Mouse (Mus musculus): ENCODE data around the gene Sdc1. TPM values are rescaled to one million over a fixed set of nuclear protein-coding genes. Genes with fewer than 3 reads are reported as not detected.

Sdc1 gene
- polyA plus RNA-seq, 1 experiment from 2014 or later = 18.1 TPM

DNA sequence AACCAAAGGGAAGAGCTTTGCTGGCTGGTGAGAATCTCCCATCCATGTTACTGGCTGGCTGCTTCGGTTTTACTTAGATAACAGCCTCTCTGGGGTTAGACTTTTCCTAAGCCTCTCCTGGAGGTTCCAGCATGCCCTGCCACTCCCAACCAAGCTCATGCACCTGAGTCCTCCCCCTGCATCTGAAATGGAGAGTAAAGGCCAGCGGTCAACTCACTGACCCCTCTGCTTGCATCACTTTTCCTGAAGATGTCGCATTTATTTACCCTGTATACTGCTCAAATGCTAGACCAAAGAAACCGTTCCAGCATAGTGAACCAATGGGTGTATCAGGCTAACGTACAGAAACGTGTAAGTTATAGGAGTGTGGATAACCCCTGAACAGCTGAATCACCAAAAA lies 38.5 kb downstream of the Sdc1 start:
- no peaks in the 10 kb centered on the region for H3K4me1 ChIP-seq (replicated peaks)
- no peak overlapping the region for H3K4me3 ChIP-seq
- no peaks in the 10 kb centered on the region for H3K36me3 ChIP-seq
- no peak overlapping the region for H3K27ac ChIP-seq (replicated peaks)
- 93% methylated on average over 6 of the region's 6 CpGs for WGBS
- H3K9me3 ChIP-seq = no peaks in the 10 kb centered on the region
- no peaks in the 10 kb centered on the region for H3K27me3 ChIP-seq
- ATAC-seq (ENCODE audit: low FRiP score, low read depth) = no peak
- no peak overlapping the region for H3K4me2 ChIP-seq
- no peak overlapping the region for H3K9ac ChIP-seq

DNA sequence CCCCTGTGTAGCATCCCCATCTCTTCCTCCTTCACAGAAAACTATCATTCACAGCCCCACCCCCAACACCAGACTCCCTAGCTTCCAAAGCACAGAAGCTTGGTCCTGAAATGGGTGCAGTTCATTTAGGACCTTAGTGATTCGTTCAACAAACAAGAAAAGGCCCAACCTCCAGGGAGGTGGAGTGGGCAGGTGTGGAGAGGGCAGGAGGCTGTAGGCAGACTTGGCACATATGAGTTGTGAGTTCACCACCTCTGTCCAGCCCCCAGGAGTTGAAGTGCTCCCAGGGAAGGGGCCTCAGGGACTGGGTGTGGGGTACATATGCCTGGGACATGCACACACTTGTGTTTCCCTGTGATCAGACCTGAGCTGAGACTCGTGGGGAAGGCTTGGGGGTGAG lies 39.8 kb downstream of the Sdc1 start:
- WGBS = 68% methylated on average over 2 of the region's 2 CpGs
- no peaks in the 10 kb centered on the region for H3K9me3 ChIP-seq

DNA sequence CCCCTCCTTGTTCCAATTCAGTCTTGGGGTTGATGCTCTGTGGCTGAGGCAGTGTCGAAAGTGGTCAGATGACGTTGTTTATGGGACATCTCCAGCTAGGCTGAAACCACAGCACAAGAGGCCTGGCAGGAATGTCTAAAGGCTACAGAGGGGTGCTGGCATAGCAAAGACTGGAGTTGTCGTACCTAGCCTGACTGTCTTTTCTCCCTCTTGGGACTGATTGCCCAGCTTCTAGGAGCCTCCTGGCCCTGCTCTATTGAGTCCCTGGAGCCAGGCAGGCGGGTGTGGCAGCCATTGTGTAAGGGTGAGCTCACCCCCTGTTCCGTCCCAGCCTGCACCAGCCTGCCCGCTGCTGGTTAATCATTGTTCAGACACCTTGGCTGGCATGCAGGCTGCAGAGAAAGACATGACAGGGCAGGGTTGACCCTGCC lies 40.3 kb downstream of the Sdc1 start:
- 52% methylated on average over 6 of the region's 6 CpGs for WGBS
- no peaks in the 10 kb centered on the region for H3K4me1 ChIP-seq (replicated peaks)
- no peak overlapping the region for H3K27ac ChIP-seq (replicated peaks)
- H3K4me2 ChIP-seq = no peak overlapping the region
- H3K27me3 ChIP-seq = no peaks in the 10 kb centered on the region
- no peaks in the 10 kb centered on the region for H3K9me3 ChIP-seq
- no peaks in the 10 kb centered on the region for H3K36me3 ChIP-seq
- no peak for ATAC-seq (ENCODE audit: low FRiP score, low read depth)
- no peak overlapping the region for H3K9ac ChIP-seq
- H3K4me3 ChIP-seq = no peak overlapping the region

More for the DNA sequence above, 39.8 kb downstream of the Sdc1 start:
- no peaks in the 10 kb centered on the region for H3K4me1 ChIP-seq (replicated peaks)
- no peak overlapping the region for H3K4me2 ChIP-seq
- no peak for ATAC-seq (ENCODE audit: low FRiP score, low read depth)
- H3K27me3 ChIP-seq = no peaks in the 10 kb centered on the region
- H3K4me3 ChIP-seq = no peak overlapping the region
- no peak overlapping the region for H3K27ac ChIP-seq (replicated peaks)
- H3K36me3 ChIP-seq = no peaks in the 10 kb centered on the region
- no peak overlapping the region for H3K9ac ChIP-seq

DNA sequence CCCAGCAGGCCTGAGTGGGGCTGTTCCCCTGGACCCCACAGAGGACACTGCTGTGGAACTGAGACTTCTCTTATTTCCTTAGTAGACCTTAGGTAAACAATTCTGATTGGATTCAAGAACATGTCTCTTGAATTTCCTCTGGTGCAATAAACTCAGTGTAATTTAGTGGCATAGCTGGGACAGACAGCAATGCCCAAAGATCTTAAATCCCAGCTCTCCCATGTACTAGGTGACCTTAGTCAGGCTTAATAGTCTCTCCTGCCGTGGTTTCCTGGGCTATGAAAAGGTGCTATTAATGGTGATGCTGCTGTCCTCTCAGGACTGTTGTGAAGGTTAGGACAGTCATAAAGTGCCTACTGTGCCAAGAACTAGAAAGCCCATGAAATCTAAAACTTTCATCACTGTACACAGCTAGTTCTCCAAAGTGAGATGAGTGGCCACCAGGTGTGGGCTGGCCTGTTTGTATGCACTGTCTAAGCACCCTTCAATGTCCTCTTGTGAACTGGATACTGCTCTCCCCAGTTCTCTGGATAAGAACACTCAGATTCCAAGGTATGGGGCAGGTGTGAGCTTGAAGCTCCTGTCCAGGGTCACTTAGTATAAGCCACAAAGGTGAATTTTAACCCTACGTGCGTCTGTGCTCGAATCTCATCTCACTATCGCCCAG lies 40.9 kb downstream of the Sdc1 start:
- no peak for ATAC-seq (ENCODE audit: low FRiP score, low read depth)
- Histone ChIP-seq H3K9me3 (no peaks in the 10 kb centered on the region), H3K36me3 (no peaks in the 10 kb centered on the region), H3K27me3 (no peaks in the 10 kb centered on the region), H3K4me1 (replicated peaks) (no peaks in the 10 kb centered on the region), H3K9ac (no peak overlapping the region), H3K4me2 (no peak overlapping the region), H3K27ac (replicated peaks) (no peak overlapping the region), H3K4me3 (no peak overlapping the region)
- 86% methylated on average over 5 of the region's 5 CpGs for WGBS

DNA sequence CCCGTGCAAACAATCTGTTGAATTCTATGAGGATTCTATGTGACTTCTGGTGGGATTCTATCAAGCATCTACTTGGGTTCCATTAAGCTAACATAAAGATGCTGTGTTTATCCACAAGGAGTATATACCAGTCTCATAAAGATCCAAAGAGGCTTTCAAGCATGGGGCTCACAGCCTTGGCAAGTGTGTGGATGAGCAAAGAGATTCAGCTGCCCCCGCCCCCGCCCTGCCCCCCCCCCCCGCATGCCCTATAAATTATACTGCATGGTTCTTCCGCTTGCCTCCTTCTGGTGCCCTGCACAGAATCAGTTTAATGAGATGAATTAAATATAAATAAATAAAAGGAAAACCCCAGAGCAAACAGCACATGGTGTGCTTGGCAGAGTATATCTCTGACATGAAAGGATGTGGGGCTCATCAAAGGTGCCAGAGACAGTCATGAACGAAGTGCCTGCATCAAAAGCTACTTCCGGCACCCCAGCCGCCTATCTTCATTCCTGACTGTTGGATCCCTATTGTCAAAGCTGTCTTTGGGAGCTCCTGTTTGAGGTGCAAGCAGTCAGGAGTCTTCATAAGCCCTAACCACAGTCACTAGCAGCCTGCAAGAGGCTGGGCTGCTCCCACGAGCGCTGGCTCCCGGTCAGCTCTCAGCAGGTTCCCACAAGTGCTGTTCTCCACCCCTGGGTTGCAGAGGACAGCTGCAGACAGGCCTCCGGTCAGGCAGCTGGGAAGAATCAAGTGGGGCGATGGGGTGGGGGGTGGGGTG lies 46.5 kb downstream of the Sdc1 start:
- peaks cover 5% of the 10 kb centered on the region; the same call in 1 of the 2 replicates for H3K4me1 ChIP-seq (replicated peaks)
- H3K27me3 ChIP-seq = no peaks in the 10 kb centered on the region
- H3K36me3 ChIP-seq = no peaks in the 10 kb centered on the region
- ATAC-seq (ENCODE audit: low FRiP score, low read depth) = no peak
- H3K9me3 ChIP-seq = no peaks in the 10 kb centered on the region
- 0 out of 2 replicates have a peak overlapping the region, but pooled peaks have one; percentile 3 for H3K9ac ChIP-seq
- no peak overlapping the region for H3K4me2 ChIP-seq
- no peak overlapping the region for H3K27ac ChIP-seq (replicated peaks)
- no peak overlapping the region for H3K4me3 ChIP-seq
- 31% methylated on average over 13 of the region's 13 CpGs for WGBS

DNA sequence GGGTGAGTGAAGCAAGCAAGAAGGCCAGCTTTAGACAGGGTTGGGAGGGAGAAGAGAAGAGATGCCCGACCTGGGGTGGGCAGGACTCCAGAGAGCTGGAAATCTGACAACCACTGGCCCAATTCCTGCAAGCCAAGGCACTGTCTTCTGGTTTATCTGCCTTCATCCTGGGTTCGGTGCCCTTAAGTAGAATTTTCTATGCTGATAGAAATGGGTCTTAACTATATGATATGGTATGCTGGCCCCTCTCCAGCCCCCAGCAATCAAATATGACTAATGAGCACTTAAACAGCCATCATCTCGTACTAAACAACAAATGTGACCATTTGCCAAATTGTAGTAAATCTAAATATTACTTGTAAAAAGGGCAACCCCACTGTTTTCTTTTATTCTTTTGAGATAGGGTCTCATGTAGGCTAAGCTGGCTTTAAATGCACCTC lies 47.1 kb downstream of the Sdc1 start:
- peaks cover 5% of the 10 kb centered on the region; the same call in 1 of the 2 replicates for H3K4me1 ChIP-seq (replicated peaks)
- no peaks in the 10 kb centered on the region for H3K36me3 ChIP-seq
- H3K27ac ChIP-seq (replicated peaks) = no peak overlapping the region
- no peak for ATAC-seq (ENCODE audit: low FRiP score, low read depth)
- no peak overlapping the region for H3K4me3 ChIP-seq
- H3K9me3 ChIP-seq = no peaks in the 10 kb centered on the region
- 52% methylated on average over 3 of the region's 3 CpGs for WGBS
- H3K9ac ChIP-seq = no peak overlapping the region
- H3K4me2 ChIP-seq = no peak overlapping the region
- no peaks in the 10 kb centered on the region for H3K27me3 ChIP-seq

DNA sequence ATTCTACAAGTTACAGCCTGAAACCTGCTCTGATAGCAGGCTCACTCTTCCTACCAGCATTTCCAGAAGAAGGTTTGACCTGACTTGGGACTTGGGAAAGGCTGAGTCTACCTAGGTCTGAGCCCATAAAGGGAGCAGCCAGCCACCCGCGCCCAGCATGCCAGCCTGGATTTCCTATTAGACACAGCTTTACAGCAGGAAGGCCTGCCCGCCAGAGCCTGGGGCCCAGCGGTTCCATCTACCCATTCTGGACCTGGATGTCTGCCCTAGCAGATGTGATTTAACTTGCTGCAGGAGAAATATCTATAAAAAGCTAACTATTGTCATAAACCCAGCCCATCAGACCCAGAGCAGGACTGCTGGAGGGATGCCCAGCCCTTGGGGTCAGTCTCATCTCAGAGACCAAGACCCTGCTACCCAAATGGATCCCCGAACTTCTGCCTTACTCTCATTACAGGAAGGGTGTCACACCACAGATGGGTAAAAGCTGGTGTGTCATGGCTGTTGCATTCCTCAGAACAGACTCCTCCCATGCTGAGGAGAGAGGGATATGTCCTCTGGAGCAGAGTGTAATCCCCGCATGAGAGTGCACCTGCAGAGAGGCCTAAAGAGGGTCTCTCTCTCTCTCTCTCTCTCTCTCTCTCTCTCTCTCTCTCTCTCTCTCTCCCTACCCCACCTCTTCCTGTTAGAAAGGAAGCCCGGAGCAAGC lies 54.0 kb downstream of the Sdc1 start:
- Histone ChIP-seq H3K36me3 (no peaks in the 10 kb centered on the region), H3K27me3 (no peaks in the 10 kb centered on the region), H3K4me1 (replicated peaks) (no peaks in the 10 kb centered on the region), H3K9ac (no peak overlapping the region), H3K27ac (replicated peaks) (no peak overlapping the region), H3K4me2 (no peak overlapping the region), H3K4me3 (no peak overlapping the region), H3K9me3 (no peaks in the 10 kb centered on the region)
- no peak for ATAC-seq (ENCODE audit: low FRiP score, low read depth)
- 75% methylated on average over 7 of the region's 7 CpGs for WGBS

DNA sequence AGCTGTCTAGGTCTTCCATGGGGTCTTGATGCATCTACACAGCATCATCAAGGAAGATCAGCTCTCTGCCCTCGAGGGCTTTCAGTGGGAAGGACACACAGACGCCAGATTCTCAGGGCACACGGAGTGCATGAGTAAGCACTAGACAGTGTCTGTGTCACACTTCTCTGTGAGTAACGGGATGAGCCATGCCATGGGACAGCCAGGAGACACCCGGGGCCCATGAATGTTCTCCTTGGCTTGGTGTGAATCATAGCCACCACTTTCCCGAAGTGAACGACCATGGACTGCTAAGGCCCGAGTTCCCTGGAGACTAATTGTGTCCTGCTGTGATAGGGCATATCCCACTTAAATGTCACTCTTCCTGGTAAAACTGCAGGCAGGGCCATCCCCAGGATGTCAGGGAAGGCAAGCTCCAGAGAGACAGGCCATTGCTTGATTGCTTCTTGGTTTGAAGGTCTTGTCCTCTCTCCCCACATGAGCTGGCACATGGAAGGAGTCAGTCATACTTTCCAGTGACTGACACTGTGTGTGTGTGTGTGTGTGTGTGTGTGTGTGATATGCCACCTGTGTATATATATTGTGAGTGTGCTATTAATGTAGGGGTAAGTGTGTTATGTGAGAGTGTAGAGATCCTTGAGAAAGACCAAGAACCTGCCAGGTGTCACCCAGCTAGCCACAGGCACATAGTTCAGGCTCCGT lies 56.0 kb downstream of the Sdc1 start:
- H3K4me2 ChIP-seq = no peak overlapping the region
- ATAC-seq (ENCODE audit: low FRiP score, low read depth) = no peak
- no peaks in the 10 kb centered on the region for H3K36me3 ChIP-seq
- WGBS = 90% methylated on average over 9 of the region's 9 CpGs
- no peak overlapping the region for H3K4me3 ChIP-seq
- no peaks in the 10 kb centered on the region for H3K9me3 ChIP-seq
- no peak overlapping the region for H3K9ac ChIP-seq
- H3K27ac ChIP-seq (replicated peaks) = no peak overlapping the region
- H3K4me1 ChIP-seq (replicated peaks) = no peaks in the 10 kb centered on the region
- no peaks in the 10 kb centered on the region for H3K27me3 ChIP-seq

DNA sequence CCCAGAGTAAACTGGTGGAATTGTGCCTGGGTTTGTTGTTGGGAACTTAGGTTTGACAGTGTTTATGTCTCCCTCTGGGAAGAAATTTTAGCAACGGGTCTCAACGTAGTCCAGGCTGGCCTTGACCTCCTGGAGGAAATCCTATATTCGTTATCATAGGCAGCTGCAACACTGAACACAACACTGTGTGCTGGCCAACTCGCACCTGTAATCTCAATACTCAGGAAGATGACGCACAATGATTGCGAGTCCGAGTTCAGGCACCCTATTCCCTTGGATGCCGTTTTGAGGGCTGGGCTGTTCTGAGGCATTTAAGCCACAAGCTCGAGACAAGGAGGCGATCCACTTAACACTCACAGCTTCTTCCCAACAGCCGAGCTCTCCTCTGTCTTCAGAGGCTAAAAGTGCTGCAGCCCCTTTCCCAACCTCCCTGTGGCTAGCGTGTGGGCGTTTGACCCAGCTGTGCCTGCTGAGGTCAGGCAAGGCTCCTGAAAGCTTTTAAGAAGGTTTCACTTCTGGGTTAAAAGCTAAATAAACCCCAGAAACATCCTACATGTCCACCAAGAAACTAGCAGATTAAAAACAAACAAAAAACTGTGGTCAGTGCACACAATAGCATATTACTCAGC lies 58.0 kb downstream of the Sdc1 start:
- WGBS = 80% methylated on average over 13 of the region's 13 CpGs
- Histone ChIP-seq H3K4me2 (no peak overlapping the region), H3K4me1 (replicated peaks) (no peaks in the 10 kb centered on the region), H3K36me3 (no peaks in the 10 kb centered on the region), H3K27me3 (no peaks in the 10 kb centered on the region), H3K4me3 (no peak overlapping the region), H3K27ac (replicated peaks) (no peak overlapping the region), H3K9me3 (no peaks in the 10 kb centered on the region), H3K9ac (no peak overlapping the region)
- ATAC-seq (ENCODE audit: low FRiP score, low read depth) = no peak

DNA sequence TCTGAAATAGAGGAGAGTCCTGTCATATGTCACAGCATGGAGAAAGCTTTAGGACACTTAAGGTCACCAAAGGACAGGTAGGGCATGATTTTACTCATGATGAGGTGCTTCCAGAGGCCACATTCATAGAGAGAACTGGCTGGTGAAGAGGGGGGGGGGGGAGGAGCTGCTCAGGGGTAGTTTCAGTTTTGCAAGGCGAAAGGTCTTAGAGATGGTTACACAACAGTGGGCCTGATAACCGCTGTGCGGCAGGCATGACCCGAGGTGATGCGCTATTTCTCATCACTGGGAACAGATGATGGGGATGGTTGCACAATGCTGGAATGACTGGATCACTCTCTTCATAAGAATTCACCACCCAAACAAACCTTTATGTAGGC lies 58.5 kb downstream of the Sdc1 start:
- no peak for ATAC-seq (ENCODE audit: low FRiP score, low read depth)
- H3K27me3 ChIP-seq = no peaks in the 10 kb centered on the region
- H3K4me1 ChIP-seq (replicated peaks) = no peaks in the 10 kb centered on the region
- H3K4me3 ChIP-seq = no peak overlapping the region
- no peak overlapping the region for H3K9ac ChIP-seq
- WGBS = 84% methylated on average over 5 of the region's 5 CpGs
- no peaks in the 10 kb centered on the region for H3K36me3 ChIP-seq
- no peak overlapping the region for H3K27ac ChIP-seq (replicated peaks)
- no peaks in the 10 kb centered on the region for H3K9me3 ChIP-seq
- H3K4me2 ChIP-seq = no peak overlapping the region

DNA sequence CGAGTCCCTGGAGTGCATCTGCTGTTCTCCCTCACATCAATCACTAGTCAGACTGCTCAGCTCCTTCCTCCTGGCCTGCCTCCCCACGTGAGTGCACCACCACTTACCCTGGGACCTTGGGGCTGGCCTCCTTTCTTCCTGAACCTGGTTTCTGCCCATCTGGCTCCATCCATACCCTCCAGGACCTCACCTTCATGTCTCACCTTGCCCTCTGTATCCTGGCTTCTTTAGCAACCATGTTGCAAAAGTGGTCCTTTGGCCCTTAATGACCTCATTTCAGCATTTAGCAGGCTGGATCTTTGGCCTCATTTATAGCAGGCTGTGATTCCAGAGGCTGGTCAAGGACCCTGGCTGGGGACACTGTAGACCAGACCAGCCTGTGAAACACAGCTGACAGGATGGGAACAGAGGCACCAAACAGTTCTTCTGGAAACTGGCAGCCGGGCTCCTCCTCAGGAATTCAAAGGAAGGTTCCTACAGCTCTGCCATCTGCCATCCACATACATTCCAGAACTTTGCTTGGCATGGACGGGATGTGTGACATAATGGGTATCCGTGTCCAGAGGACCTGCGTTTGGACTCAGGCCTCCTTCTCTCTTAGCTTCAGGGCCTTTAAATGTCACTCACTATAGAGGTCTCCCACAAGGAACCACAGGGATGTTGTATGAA lies 60.0 kb downstream of the Sdc1 start:
- Histone ChIP-seq H3K4me1 (replicated peaks) (no peaks in the 10 kb centered on the region), H3K36me3 (no peaks in the 10 kb centered on the region), H3K4me3 (no peak overlapping the region), H3K4me2 (no peak overlapping the region), H3K9me3 (no peaks in the 10 kb centered on the region), H3K9ac (no peak overlapping the region), H3K27ac (replicated peaks) (no peak overlapping the region), H3K27me3 (no peaks in the 10 kb centered on the region)
- WGBS = 66% methylated on average over 6 of the region's 6 CpGs
- no peak for ATAC-seq (ENCODE audit: low FRiP score, low read depth)

Data from hindbrain, embryonic 15.5 days (tissue).